Mouse (Mus musculus) bone marrow, adult 2 months (tissue): ENCODE results near the gene Ube2cbp.

ENCODE experiments used
- CTCF ChIP-seq: fragments of 200-500 bp; IDR thresholded peaks from 2 replicates; pipeline ENCODE4 v1.5.1; 2011; ENCODE audit warnings: low read length, control low read depth; ENCODE audit not compliant: control insufficient read depth, insufficient read depth
- POLR2A ChIP-seq: fragments of 200-500 bp; IDR thresholded peaks from 2 replicates; pipeline ENCODE4 v1.6.1; 2011; ENCODE audit warnings: low read depth, mild to moderate bottlenecking, control low read depth, low read length, borderline replicate concordance; ENCODE audit not compliant: control insufficient read depth

DNA sequence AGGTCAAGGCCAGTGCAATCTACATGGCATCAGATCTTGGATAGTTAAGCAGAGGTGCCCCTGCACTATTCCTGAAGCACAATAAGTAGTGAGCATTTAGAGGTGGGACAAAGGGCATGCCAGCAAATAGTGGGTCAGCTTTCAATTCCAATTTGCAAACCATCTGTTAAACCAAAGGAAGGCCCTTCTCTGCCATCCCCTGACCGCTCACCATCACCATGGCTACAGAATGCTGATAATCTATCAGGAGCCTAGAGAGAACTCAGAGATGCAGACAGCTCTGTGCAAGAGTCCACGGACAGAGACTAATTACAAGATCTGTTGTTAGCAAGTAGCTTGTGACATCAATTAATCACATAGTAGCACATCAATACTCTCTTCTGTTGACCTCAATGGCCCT, 198.1 kb downstream of the Ube2cbp start:
- TF ChIP-seq POLR2A (no peak), CTCF (no peak)
